Mouse (Mus musculus): ENCODE results near the gene Nabp1. TPM values are rescaled to one million over a fixed set of nuclear protein-coding genes. Genes with fewer than 3 reads are reported as not detected.

The Nabp1 gene
- polyA plus RNA-seq, 1 experiment from 2014 or later: 14.5 TPM

DNA sequence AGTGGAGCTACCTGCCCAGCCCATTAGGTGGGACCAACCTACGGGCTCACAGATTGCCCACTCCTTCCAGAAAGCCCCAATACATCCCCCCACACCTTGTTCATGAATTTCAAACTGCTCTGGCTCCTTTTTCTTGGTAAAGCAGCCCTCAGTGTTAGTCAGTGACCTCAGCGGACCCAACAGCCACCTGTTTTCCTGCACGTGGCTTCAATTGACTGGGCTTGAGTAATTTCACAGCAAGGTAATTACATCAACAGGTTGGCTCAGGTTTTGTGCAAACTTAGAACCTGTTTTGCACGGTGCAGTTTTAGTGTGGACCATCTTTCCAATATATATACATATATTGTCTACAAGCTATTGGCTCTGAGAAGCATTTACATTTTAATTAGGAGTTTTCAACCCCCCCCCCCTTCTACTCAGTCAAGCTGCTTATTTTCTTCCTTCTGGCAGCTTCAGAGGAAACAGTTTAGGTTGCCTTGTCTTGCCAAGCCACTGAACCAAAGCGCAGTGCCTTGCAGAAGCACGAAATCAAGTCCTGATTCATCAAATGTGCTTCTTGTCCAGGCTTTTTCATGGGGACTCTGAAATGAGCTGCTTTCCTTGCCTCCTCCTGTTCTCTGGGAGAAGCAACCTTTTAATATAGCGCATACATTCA, 35.0 kb upstream of the Nabp1 start:
- H3K27me3 ChIP-seq (ENCODE audit: control insufficient read depth, insufficient read depth, low read length): no peaks in the 10 kb centered on the region
- H3K36me3 ChIP-seq (ENCODE audit: control insufficient read depth, insufficient read depth, low read length): no peaks in the 10 kb centered on the region
- no peaks in the 10 kb centered on the region for H3K9me3 ChIP-seq (ENCODE audit: control insufficient read depth, low read length)
- 0 out of 2 replicates have a peak, but pooled peaks cover 7% of the 10 kb centered on the region for H3K4me1 ChIP-seq (ENCODE audit: control insufficient read depth, insufficient read depth, low read length)
- no peak overlapping the region for H3K4me2 ChIP-seq (replicated peaks; ENCODE audit: low read depth, low read length)
- peak; percentile 63; the same call in 1 of the 2 replicates for ATAC-seq (ENCODE audit: low FRiP score, low TSS enrichment)
- no peak overlapping the region for H3K27ac ChIP-seq (ENCODE audit: low read depth, low read length)
- 61% methylated on average over 7 of the region's 7 CpGs for WGBS
- no peak overlapping the region for H3K4me3 ChIP-seq (ENCODE audit: low read length)
- H3K9ac ChIP-seq (ENCODE audit: low read depth, low read length): no peak overlapping the region

DNA sequence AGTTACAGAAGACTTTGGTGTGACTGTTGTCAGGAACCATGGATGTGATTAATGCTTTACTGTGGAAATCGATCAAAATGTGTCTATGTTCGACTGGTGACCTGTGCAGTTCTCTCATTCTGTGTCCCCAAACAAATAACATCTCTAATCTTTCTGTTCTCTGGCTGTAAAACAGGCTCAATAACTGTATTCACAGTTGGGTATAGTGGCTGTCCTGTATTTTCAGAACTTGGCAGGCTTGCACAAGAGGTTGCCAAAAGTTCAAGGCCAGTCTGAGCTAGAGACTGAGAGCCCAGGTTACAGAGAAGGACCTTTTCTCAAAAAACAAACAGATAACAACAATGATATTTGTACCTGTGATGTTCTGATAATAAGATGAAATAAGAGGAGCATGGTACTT, 34.1 kb upstream of the Nabp1 start:
- Histone ChIP-seq H3K36me3 (ENCODE audit: control insufficient read depth, insufficient read depth, low read length) (no peaks in the 10 kb centered on the region), H3K27ac (ENCODE audit: low read depth, low read length) (no peak overlapping the region), H3K9me3 (ENCODE audit: control insufficient read depth, low read length) (no peaks in the 10 kb centered on the region), H3K4me1 (ENCODE audit: control insufficient read depth, insufficient read depth, low read length) (0 out of 2 replicates have a peak, but pooled peaks cover 7% of the 10 kb centered on the region), H3K9ac (ENCODE audit: low read depth, low read length) (no peak overlapping the region), H3K27me3 (ENCODE audit: control insufficient read depth, insufficient read depth, low read length) (no peaks in the 10 kb centered on the region), H3K4me3 (ENCODE audit: low read length) (no peak overlapping the region), H3K4me2 (replicated peaks; ENCODE audit: low read depth, low read length) (no peak overlapping the region)
- no peak for ATAC-seq (ENCODE audit: low FRiP score, low TSS enrichment)
- WGBS: 93% methylated on average over 2 of the region's 2 CpGs

- Histone ChIP-seq H3K27ac (ENCODE audit: low read depth, low read length) (no peak overlapping the region), H3K36me3 (ENCODE audit: control insufficient read depth, insufficient read depth, low read length) (no peaks in the 10 kb centered on the region), H3K4me2 (replicated peaks; ENCODE audit: low read depth, low read length) (no peak overlapping the region), H3K9ac (ENCODE audit: low read depth, low read length) (no peak overlapping the region), H3K9me3 (ENCODE audit: control insufficient read depth, low read length) (no peaks in the 10 kb centered on the region), H3K4me1 (ENCODE audit: control insufficient read depth, insufficient read depth, low read length) (0 out of 2 replicates have a peak, but pooled peaks cover 7% of the 10 kb centered on the region), H3K27me3 (ENCODE audit: control insufficient read depth, insufficient read depth, low read length) (no peaks in the 10 kb centered on the region), H3K4me3 (ENCODE audit: low read length) (no peak overlapping the region)
- 71% methylated on average over 8 of the region's 8 CpGs for WGBS
- ATAC-seq (ENCODE audit: low FRiP score, low TSS enrichment): no peak
Measured at GRCm38 (mm10) chr1:51509776-51510175, 31.6 kb upstream of the Nabp1 start.

DNA sequence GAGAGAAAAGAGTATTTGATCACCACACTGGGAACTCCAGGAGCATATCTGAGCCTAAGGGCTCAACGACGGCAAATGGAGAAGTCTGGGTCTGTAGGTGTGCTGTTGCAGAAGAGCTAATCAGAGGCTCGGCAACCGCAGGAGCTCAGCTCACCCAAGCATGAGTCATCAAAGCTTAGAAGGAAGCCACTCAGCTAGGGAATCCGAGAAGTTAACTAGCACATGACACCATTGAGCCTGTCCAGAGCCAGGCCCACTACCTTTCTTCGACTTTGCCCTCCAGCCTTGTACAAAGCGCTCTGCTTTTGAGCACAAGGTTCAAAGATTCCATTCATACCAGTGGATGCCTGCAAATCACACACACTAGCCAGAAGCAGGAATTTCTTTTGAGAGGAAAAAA, 30.9 kb upstream of the Nabp1 start:
- Histone ChIP-seq H3K4me1 (ENCODE audit: control insufficient read depth, insufficient read depth, low read length) (0 out of 2 replicates have a peak, but pooled peaks cover 7% of the 10 kb centered on the region), H3K27ac (ENCODE audit: low read depth, low read length) (no peak overlapping the region), H3K4me2 (replicated peaks; ENCODE audit: low read depth, low read length) (no peak overlapping the region), H3K27me3 (ENCODE audit: control insufficient read depth, insufficient read depth, low read length) (no peaks in the 10 kb centered on the region), H3K9ac (ENCODE audit: low read depth, low read length) (no peak overlapping the region), H3K9me3 (ENCODE audit: control insufficient read depth, low read length) (no peaks in the 10 kb centered on the region), H3K4me3 (ENCODE audit: low read length) (no peak overlapping the region), H3K36me3 (ENCODE audit: control insufficient read depth, insufficient read depth, low read length) (no peaks in the 10 kb centered on the region)
- ATAC-seq (ENCODE audit: low FRiP score, low TSS enrichment): peak; percentile 90
- 18% methylated on average over 7 of the region's 7 CpGs for WGBS

DNA sequence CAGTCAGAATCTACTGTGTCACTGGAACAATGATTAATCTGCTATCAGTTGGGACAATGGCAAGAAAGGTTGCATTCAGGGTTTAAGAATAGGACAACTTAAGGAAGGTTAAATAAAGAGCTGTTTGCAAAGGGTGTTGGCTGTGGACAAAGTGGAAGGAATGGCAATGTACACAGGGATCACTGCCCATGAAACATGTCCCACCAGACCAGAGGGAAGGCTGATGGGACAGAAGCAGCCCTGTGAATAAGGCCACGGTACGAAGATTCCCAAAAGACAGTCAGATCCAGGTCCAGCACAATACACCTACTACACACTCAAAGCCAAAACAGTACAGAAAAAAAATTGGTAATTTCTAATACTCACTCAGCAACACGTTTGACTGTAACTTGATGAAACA, 30.3 kb upstream of the Nabp1 start:
- H3K27ac ChIP-seq (ENCODE audit: low read depth, low read length): no peak overlapping the region
- no peak overlapping the region for H3K4me3 ChIP-seq (ENCODE audit: low read length)
- no peak for ATAC-seq (ENCODE audit: low FRiP score, low TSS enrichment)
- no peak overlapping the region for H3K9ac ChIP-seq (ENCODE audit: low read depth, low read length)
- WGBS: 82% methylated on average over 3 of the region's 3 CpGs
- H3K4me2 ChIP-seq (replicated peaks; ENCODE audit: low read depth, low read length): no peak overlapping the region
- no peaks in the 10 kb centered on the region for H3K27me3 ChIP-seq (ENCODE audit: control insufficient read depth, insufficient read depth, low read length)
- H3K9me3 ChIP-seq (ENCODE audit: control insufficient read depth, low read length): no peaks in the 10 kb centered on the region
- H3K36me3 ChIP-seq (ENCODE audit: control insufficient read depth, insufficient read depth, low read length): no peaks in the 10 kb centered on the region
- 0 out of 2 replicates have a peak, but pooled peaks cover 7% of the 10 kb centered on the region for H3K4me1 ChIP-seq (ENCODE audit: control insufficient read depth, insufficient read depth, low read length)

GRCm38 (mm10) chr1:51507436-51507835, 29.2 kb upstream of the Nabp1 start:
- ATAC-seq (ENCODE audit: low FRiP score, low TSS enrichment): no peak
- Histone ChIP-seq H3K27me3 (ENCODE audit: control insufficient read depth, insufficient read depth, low read length) (no peaks in the 10 kb centered on the region), H3K27ac (ENCODE audit: low read depth, low read length) (no peak overlapping the region), H3K4me1 (ENCODE audit: control insufficient read depth, insufficient read depth, low read length) (0 out of 2 replicates have a peak, but pooled peaks cover 3% of the 10 kb centered on the region), H3K9ac (ENCODE audit: low read depth, low read length) (no peak overlapping the region), H3K36me3 (ENCODE audit: control insufficient read depth, insufficient read depth, low read length) (no peaks in the 10 kb centered on the region), H3K4me2 (replicated peaks; ENCODE audit: low read depth, low read length) (no peak overlapping the region), H3K9me3 (ENCODE audit: control insufficient read depth, low read length) (no peaks in the 10 kb centered on the region), H3K4me3 (ENCODE audit: low read length) (no peak overlapping the region)
- 94% methylated on average over 5 of the region's 5 CpGs for WGBS

DNA sequence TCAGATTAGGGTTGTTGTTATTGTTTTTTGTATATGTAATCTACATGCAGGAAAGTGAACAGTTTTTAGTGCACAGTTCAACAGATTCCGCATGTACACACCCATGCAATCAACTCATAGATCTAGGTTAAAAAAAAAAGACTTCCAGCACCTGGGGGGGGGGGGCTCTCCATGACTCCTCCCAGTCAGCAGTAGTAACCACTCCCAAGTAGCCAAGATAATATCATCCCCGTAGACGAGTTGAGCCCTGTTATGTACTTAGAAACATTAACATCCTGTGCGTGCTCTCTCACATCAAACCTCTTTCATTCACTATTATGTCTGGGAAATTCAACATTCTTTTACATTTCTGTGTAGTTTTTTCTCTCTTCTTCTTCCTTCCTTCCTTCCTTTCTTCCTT, 28.0 kb upstream of the Nabp1 start:
- no peak for ATAC-seq (ENCODE audit: low FRiP score, low TSS enrichment)
- Histone ChIP-seq H3K27ac (ENCODE audit: low read depth, low read length) (no peak overlapping the region), H3K9me3 (ENCODE audit: control insufficient read depth, low read length) (no peaks in the 10 kb centered on the region), H3K4me2 (replicated peaks; ENCODE audit: low read depth, low read length) (no peak overlapping the region), H3K36me3 (ENCODE audit: control insufficient read depth, insufficient read depth, low read length) (no peaks in the 10 kb centered on the region), H3K9ac (ENCODE audit: low read depth, low read length) (no peak overlapping the region), H3K27me3 (ENCODE audit: control insufficient read depth, insufficient read depth, low read length) (no peaks in the 10 kb centered on the region), H3K4me1 (ENCODE audit: control insufficient read depth, insufficient read depth, low read length) (0 out of 2 replicates have a peak, but pooled peaks cover 3% of the 10 kb centered on the region), H3K4me3 (ENCODE audit: low read length) (no peak overlapping the region)
- WGBS: 79% methylated on average over 4 of the region's 4 CpGs

- 85% methylated on average over 1 of the region's 1 CpGs for WGBS
- Histone ChIP-seq H3K4me3 (ENCODE audit: low read length) (no peak overlapping the region), H3K27ac (ENCODE audit: low read depth, low read length) (no peak overlapping the region), H3K27me3 (ENCODE audit: control insufficient read depth, insufficient read depth, low read length) (no peaks in the 10 kb centered on the region), H3K36me3 (ENCODE audit: control insufficient read depth, insufficient read depth, low read length) (no peaks in the 10 kb centered on the region), H3K9me3 (ENCODE audit: control insufficient read depth, low read length) (no peaks in the 10 kb centered on the region), H3K9ac (ENCODE audit: low read depth, low read length) (no peak overlapping the region), H3K4me1 (ENCODE audit: control insufficient read depth, insufficient read depth, low read length) (0 out of 2 replicates have a peak, but pooled peaks cover 3% of the 10 kb centered on the region), H3K4me2 (replicated peaks; ENCODE audit: low read depth, low read length) (no peak overlapping the region)
- no peak for ATAC-seq (ENCODE audit: low FRiP score, low TSS enrichment)
Measured at GRCm38 (mm10) chr1:51505632-51506031, 27.4 kb upstream of the Nabp1 start.

GRCm38 (mm10) chr1:51503055-51503454, 24.8 kb upstream of the Nabp1 start:
- Histone ChIP-seq H3K36me3 (ENCODE audit: control insufficient read depth, insufficient read depth, low read length) (no peaks in the 10 kb centered on the region), H3K4me2 (replicated peaks; ENCODE audit: low read depth, low read length) (no peak overlapping the region), H3K27ac (ENCODE audit: low read depth, low read length) (no peak overlapping the region), H3K27me3 (ENCODE audit: control insufficient read depth, insufficient read depth, low read length) (no peaks in the 10 kb centered on the region), H3K4me3 (ENCODE audit: low read length) (no peak overlapping the region), H3K9me3 (ENCODE audit: control insufficient read depth, low read length) (no peaks in the 10 kb centered on the region), H3K4me1 (ENCODE audit: control insufficient read depth, insufficient read depth, low read length) (no peaks in the 10 kb centered on the region), H3K9ac (ENCODE audit: low read depth, low read length) (no peak overlapping the region)
- 71% methylated on average over 2 of the region's 2 CpGs for WGBS
- ATAC-seq (ENCODE audit: low FRiP score, low TSS enrichment): no peak

All from kidney, embryonic 14.5 days (tissue).